ENCODE assay signal across 9 mouse cellular contexts in the genomic region with DNA sequence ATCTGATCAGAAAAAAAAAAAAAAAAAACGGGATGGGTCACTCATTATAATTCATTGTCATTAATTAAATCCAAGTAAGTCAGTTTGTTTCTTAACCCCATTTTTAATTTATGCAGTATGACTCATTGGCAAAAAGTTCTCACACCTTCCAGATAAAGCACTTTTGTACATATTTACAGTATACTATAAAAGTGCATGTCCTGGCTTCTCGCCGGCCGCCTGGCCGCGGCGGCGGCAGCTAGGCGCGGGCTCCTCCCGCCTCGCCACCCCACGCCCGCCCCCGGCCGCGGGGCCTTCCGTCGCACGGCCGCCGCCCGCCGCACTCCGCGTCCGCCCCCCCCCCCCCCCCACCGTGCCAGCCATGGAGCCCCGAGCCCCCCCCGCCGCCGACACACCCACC. TPM values are rescaled to one million over a fixed set of nuclear protein-coding genes. Genes with fewer than 3 reads are reported as not detected.
DNase-seq lines count a peak whose midpoint lies in the region; ATAC-seq lines count a peak whose summit lies in the region.
"Had no signal": no experiment of that assay in that cellular context is flagged by ENCODE, and none has a peak within 500 bp of the region (broad histone marks: within the 10 kb centered on the region; RNA-seq: fewer than 3 reads in every experiment).

No protein-coding gene starts in this region.

- no peaks in the 10 kb centered on the region for H3K27me3 ChIP-seq in heart, embryonic 12.5 days (replicated peaks)
- no peaks in the 10 kb centered on the region for H3K27me3 ChIP-seq in midbrain, embryonic 13.5 days

- H3K9ac ChIP-seq in heart, embryonic 12.5 days = peak overlapping the region; percentile 60
- 0 out of 2 replicates have a peak overlapping the region, but pooled peaks have one; percentile 23 for H3K9ac ChIP-seq in midbrain, embryonic 13.5 days (replicated peaks)

- 5% methylated on average over 30 of the region's 32 CpGs for WGBS in heart, embryonic 12.5 days
- WGBS in midbrain, embryonic 13.5 days = 24% methylated on average over 16 of the region's 32 CpGs

- peaks cover 11% of the 10 kb centered on the region; the same call in 1 of the 2 replicates for H3K9me3 ChIP-seq in heart, embryonic 12.5 days (replicated peaks)
- H3K9me3 ChIP-seq in midbrain, embryonic 13.5 days = no peaks in the 10 kb centered on the region

- intact Hi-C loops in heart, postnatal 14 days (cut with DNase I) = no loop called here
- intact Hi-C loops in left cerebral cortex, postnatal 36 days (cut with DNase I) = no loop called here

- no peak for ATAC-seq in heart, embryonic 12.5 days (ENCODE audit: insufficient number of reproducible peaks, low FRiP score)
- ATAC-seq in midbrain, embryonic 13.5 days = no peak
- ATAC-seq in cerebellum, adult (ENCODE audit: insufficient number of reproducible peaks, low FRiP score, low TSS enrichment) = no peak

- H3K4me1 ChIP-seq in heart, embryonic 12.5 days (replicated peaks) = no peaks in the 10 kb centered on the region
- no peaks in the 10 kb centered on the region for H3K4me1 ChIP-seq in midbrain, embryonic 13.5 days (replicated peaks)

- H3K27ac ChIP-seq in heart, embryonic 12.5 days (ENCODE audit: poor library complexity, severe bottlenecking) = no peak overlapping the region
- no peak overlapping the region for H3K27ac ChIP-seq in midbrain, embryonic 13.5 days

- no peaks in the 10 kb centered on the region for H3K36me3 ChIP-seq in heart, embryonic 12.5 days
- H3K36me3 ChIP-seq in midbrain, embryonic 13.5 days = no peaks in the 10 kb centered on the region

- DNase-seq in heart, postnatal 14 days = no peak
- DNase-seq in embryo, embryonic 9.5 days (ENCODE audit: extremely low spot score) = peak; percentile 8
- peak; percentile 2 for DNase-seq in induced T-regulatory cell, adult 2 months (ENCODE audit: low read depth)
- DNase-seq in left cerebral cortex, adult 11 months (ENCODE audit: low spot score) = no peak
- DNase-seq in left cerebral cortex, postnatal 36 days (ENCODE audit: low spot score in 2 of 2) = no peak

- H3K4me2 ChIP-seq in heart, embryonic 12.5 days = peak overlapping the region; percentile 80
- H3K4me2 ChIP-seq in midbrain, embryonic 13.5 days (replicated peaks) = peak overlapping the region; percentile 59

- peak overlapping the region; percentile 52 for H3K4me3 ChIP-seq in heart, embryonic 12.5 days
- peak overlapping the region; percentile 37 for H3K4me3 ChIP-seq in midbrain, embryonic 13.5 days (replicated peaks)

RNA-seq across cellular contexts. Expression of gene Gm5141, which starts 27.1 kb away (rescaled TPM):
- 5.7 and 6.4 TPM in 2 replicates for polyA plus RNA-seq in heart, embryonic 12.5 days (2016; fragmentation: Nextera tagmentation; extraction: Ambion mirVana)
- 1 to 10 TPM; 1.1 to 2.1 TPM for total RNA-seq in heart, postnatal 14 days (2021)
- 10.8 and 12.2 TPM in 2 replicates for polyA plus RNA-seq in midbrain, embryonic 13.5 days (2015; fragmentation: Nextera tagmentation; extraction: Ambion mirVana)
- 1 to 10 TPM; 5.8 to 6.3 TPM for total RNA-seq in left cerebral cortex, postnatal 36 days (2021)

RNA-seq across cellular contexts. Expression of gene Fbp2, which starts 45.5 kb away (rescaled TPM):
- 0.20 TPM in 1 of 2 replicates, not detected in the other for polyA plus RNA-seq in heart, embryonic 12.5 days (2016; fragmentation: Nextera tagmentation; extraction: Ambion mirVana)
- total RNA-seq in heart, postnatal 14 days (2021) = 10 to 100 TPM; 38.1 to 40.7 TPM
- polyA plus RNA-seq in midbrain, embryonic 13.5 days (2015; fragmentation: Nextera tagmentation; extraction: Ambion mirVana) = 0.44 TPM in 1 of 2 replicates, not detected in the other
- total RNA-seq in left cerebral cortex, postnatal 36 days (2021) = not detected
- total RNA-seq: hematopoietic stem cell, adult 5-6 weeks had no signal

RNA-seq across cellular contexts. Expression of gene Platr25, which starts 52.2 kb away (rescaled TPM):
- 17.5 and 18.6 TPM in 2 replicates for polyA plus RNA-seq in heart, embryonic 12.5 days (2016; fragmentation: Nextera tagmentation; extraction: Ambion mirVana)
- 1 to 10 TPM; 3.0 to 4.0 TPM for total RNA-seq in heart, postnatal 14 days (2021)
- 34.7 and 37.0 TPM in 2 replicates for polyA plus RNA-seq in midbrain, embryonic 13.5 days (2015; fragmentation: Nextera tagmentation; extraction: Ambion mirVana)
- 10 to 100 TPM; 10.6 to 15.5 TPM for total RNA-seq in left cerebral cortex, postnatal 36 days (2021)

Comparison
In these comparisons a context has a peak if more than half of its experiments do, and no peak if none do; other contexts are left out.
1. DNase-seq: peak in embryo, embryonic 9.5 days (single experiment) and induced T-regulatory cell, adult 2 months (single experiment); none in heart, postnatal 14 days (0 of 2), left cerebral cortex, adult 11 months (single experiment) and left cerebral cortex, postnatal 36 days (0 of 2).
2. RNA of gene Fbp2, which starts 45.5 kb away (total RNA-seq): 38.1 to 40.7 TPM in heart, postnatal 14 days; not detected in left cerebral cortex, postnatal 36 days; every median in the first group is over 10 times any median in the second.